Mouse (Mus musculus) liver, embryonic 14.5 days (tissue): ENCODE measurements around the gene Zg16. TPM values are rescaled to one million over a fixed set of nuclear protein-coding genes. Genes with fewer than 3 reads are reported as not detected.

ENCODE experiments used
- ATAC-seq: fragments of 200-750 bp; cut with Nextera tagmentation; 2 replicates; pipeline ENCODE4 v1.8.0; 2017; ENCODE audit warnings: moderate number of reproducible peaks, mild to moderate bottlenecking, moderate library complexity; ENCODE audit not compliant: insufficient read depth
- DNase-seq, 3 experiments: peaks; one replicate each; pipeline ENCODE4 v3.0.0-alpha.2; 2012 to 2013; ENCODE audit warnings: low read depth in 3 of 3, low spot score in 3 of 3
- H3K27ac ChIP-seq: fragments of 300-500 bp; sonication (generic); 2 replicates; pipeline ENCODE4 v1.5.1; 2014; ENCODE audit warnings: moderate library complexity, mild to moderate bottlenecking, control low read depth, inconsistent platforms
- H3K27me3 ChIP-seq: fragments of 300-500 bp; sonication (generic); 2 replicates; pipeline ENCODE4 v1.6.1; 2014; ENCODE audit warnings: mild to moderate bottlenecking, low read length, moderate library complexity; ENCODE audit not compliant: control insufficient read depth, insufficient read depth
- H3K36me3 ChIP-seq: fragments of 300-500 bp; sonication (generic); replicated peaks from 2 replicates; pipeline ENCODE4 v1.6.1; 2014; ENCODE audit warnings: low read depth; ENCODE audit not compliant: control insufficient read depth, insufficient read depth
- H3K4me1 ChIP-seq, 2 experiments: fragments of 200-500 bp in 1 of 2; fragments of 300-500 bp in 1 of 2; sonication (generic) in 1 of 2; replicated peaks; 2 replicates each; pipeline ENCODE4 v1.6.1; 2012 to 2014; ENCODE audit warnings: antibody characterized with exemption in 1 of 2, inconsistent platforms in 1 of 2, low read length in 1 of 2; ENCODE audit not compliant: control insufficient read depth in 2 of 2, insufficient read depth in 2 of 2
- H3K4me2 ChIP-seq: fragments of 300-500 bp; sonication (generic); 2 replicates; pipeline ENCODE4 v1.6.1; 2014; ENCODE audit warnings: low read depth, mild to moderate bottlenecking, control low read depth, moderate library complexity
- H3K4me3 ChIP-seq, 2 experiments: fragments of 200-500 bp in 1 of 2; fragments of 300-500 bp in 1 of 2; sonication (generic) in 1 of 2; 2 replicates each; pipeline ENCODE4 v1.5.1; 2012 to 2014; ENCODE audit warnings: low read depth in 2 of 2, low read length in 2 of 2, mild to moderate bottlenecking in 2 of 2, control low read depth in 1 of 2, inconsistent platforms in 1 of 2, moderate library complexity in 1 of 2; ENCODE audit not compliant: insufficient read depth in 1 of 2
- H3K9ac ChIP-seq: fragments of 300-500 bp; sonication (generic); replicated peaks from 2 replicates; pipeline ENCODE4 v1.6.1; 2014; ENCODE audit warnings: mild to moderate bottlenecking, control low read depth, moderate library complexity
- H3K9me3 ChIP-seq: fragments of 300-500 bp; sonication (generic); 2 replicates; pipeline ENCODE4 v1.6.1; 2016; ENCODE audit warnings: low read length, mixed read lengths; ENCODE audit not compliant: control insufficient read depth
- CTCF ChIP-seq: IDR thresholded peaks from 2 replicates; pipeline ENCODE4 v1.5.1; 2016; ENCODE audit warnings: antibody characterized with exemption, low read depth, control low read depth
- EP300 ChIP-seq: IDR thresholded peaks from 2 replicates; pipeline ENCODE4 v1.6.1; 2016; ENCODE audit warnings: antibody characterized with exemption, low read depth
- WGBS: fragments of 180-500 bp; shearing (Covaris S2); extraction: QIAGEN DNeasy Blood & Tissue Kit; methylation state at CpG from one replicate; pipeline ENCODE4 v1.1.7; 2014; ENCODE audit not compliant: insufficient replicate concordance; 5-methylcytosine and 5-hydroxymethylcytosine counted together
- microRNA-seq: library from miRNA; unstranded; fragments of <30 nt; microRNA quantifications from one replicate; pipeline ENCODE4, GENCODE M21; 2016
- polyA plus RNA-seq, 2 experiments: library from polyadenylated mRNA; depleted of rRNA in 1 of 2; stranded (reverse) in 1 of 2; unstranded in 1 of 2; fragments of >200 nt; fragmentation: Nextera tagmentation in 1 of 2; extraction: Ambion mirVana in 1 of 2; gene quantifications; 2 replicates each; pipeline versions ENCODE4 v1.2.1 to v1.2.3; 2012 to 2014

Gene Zg16
- polyA plus RNA-seq, 2 experiments = 0.08 TPM; not detected in 1

DNA sequence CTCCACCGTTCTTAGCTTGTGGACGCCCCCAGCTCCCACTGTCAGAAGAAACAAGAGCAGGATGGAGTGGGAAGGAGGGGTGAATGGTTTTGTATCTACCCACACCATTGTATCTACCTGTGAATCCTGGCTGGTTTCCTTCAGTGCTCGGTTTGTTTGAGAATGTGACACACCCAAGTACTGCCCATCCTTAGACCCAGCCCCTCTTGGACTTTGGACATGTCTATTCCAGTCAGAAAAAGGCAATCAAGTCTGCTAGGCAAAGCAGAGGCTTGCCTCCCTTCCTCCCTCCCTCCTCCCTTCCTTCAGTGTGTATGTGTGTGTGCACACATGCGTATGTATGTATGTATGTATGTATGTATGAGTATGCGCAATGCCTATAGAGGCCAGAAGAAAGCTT lies 83.5 kb downstream of the Zg16 start:
- DNase-seq = no peak
- Histone ChIP-seq H3K4me2 (no peak overlapping the region), H3K4me3 (no peak overlapping the region), H3K36me3 (no peaks in the 10 kb centered on the region), H3K4me1 (peaks cover 8 to 11% of the 10 kb centered on the region in 2 experiments), H3K27ac (no peak overlapping the region), H3K9me3 (no peaks in the 10 kb centered on the region), H3K27me3 (no peaks in the 10 kb centered on the region), H3K9ac (no peak overlapping the region)
- no peak for TF ChIP-seq EP300
- no peak for TF ChIP-seq CTCF
- ATAC-seq = no peak
- WGBS = 76% methylated on average over 5 of the region's 5 CpGs

Small RNAs within 50 kb of the gene (microRNA-seq; reads per million reads assigned to microRNA genes)
- not detected for gene Gm44343

Other genes starting within 250 kb of the Zg16 start
- gene Doc2a, start 239.9 kb downstream of the Zg16 start, polyA plus RNA-seq (2012; rRNA removed) = 0.02 TPM in 1 of 2 replicates, not detected in the other
- gene Doc2a, start 239.9 kb downstream of the Zg16 start, polyA plus RNA-seq (2014; fragmentation: Nextera tagmentation; extraction: Ambion mirVana) = 0.18 TPM in 1 of 2 replicates, not detected in the other
- 24.7 and 58.1 TPM in 2 replicates for gene Hirip3, start 225.4 kb downstream of the Zg16 start, polyA plus RNA-seq (2012; rRNA removed)
- gene Hirip3, start 225.4 kb downstream of the Zg16 start, polyA plus RNA-seq (2014; fragmentation: Nextera tagmentation; extraction: Ambion mirVana) = 5.2 and 5.6 TPM in 2 replicates
- gene Ino80e, start 225.0 kb downstream of the Zg16 start, polyA plus RNA-seq (2012; rRNA removed) = 22.7 and 25.1 TPM in 2 replicates
- 36.6 and 40.6 TPM in 2 replicates for gene Ino80e, start 225.0 kb downstream of the Zg16 start, polyA plus RNA-seq (2014; fragmentation: Nextera tagmentation; extraction: Ambion mirVana)
- 16.2 and 16.3 TPM in 2 replicates for gene Taok2, start 202.6 kb downstream of the Zg16 start, polyA plus RNA-seq (2012; rRNA removed)
- 6.3 and 7.0 TPM in 2 replicates for gene Taok2, start 202.6 kb downstream of the Zg16 start, polyA plus RNA-seq (2014; fragmentation: Nextera tagmentation; extraction: Ambion mirVana)
- gene Tmem219, start 164.4 kb downstream of the Zg16 start, polyA plus RNA-seq (2012; rRNA removed) = 10.8 and 15.3 TPM in 2 replicates
- 15.7 and 17.1 TPM in 2 replicates for gene Tmem219, start 164.4 kb downstream of the Zg16 start, polyA plus RNA-seq (2014; fragmentation: Nextera tagmentation; extraction: Ambion mirVana)
- gene Kctd13, start 158.4 kb downstream of the Zg16 start, polyA plus RNA-seq (2012; rRNA removed) = 4.0 and 4.3 TPM in 2 replicates
- gene Kctd13, start 158.4 kb downstream of the Zg16 start, polyA plus RNA-seq (2014; fragmentation: Nextera tagmentation; extraction: Ambion mirVana) = 3.0 and 4.8 TPM in 2 replicates
- 0.04 TPM in 1 of 2 replicates, not detected in the other for gene Asphd1, start 137.7 kb downstream of the Zg16 start, polyA plus RNA-seq (2012; rRNA removed)
- not detected in 2 replicates for gene Asphd1, start 137.7 kb downstream of the Zg16 start, polyA plus RNA-seq (2014; fragmentation: Nextera tagmentation; extraction: Ambion mirVana)
- gene Sez6l2, start 136.8 kb downstream of the Zg16 start, polyA plus RNA-seq (2012; rRNA removed) = 0.19 and 0.40 TPM in 2 replicates
- gene Sez6l2, start 136.8 kb downstream of the Zg16 start, polyA plus RNA-seq (2014; fragmentation: Nextera tagmentation; extraction: Ambion mirVana) = not detected in 2 replicates
- 36.4 and 45.9 TPM in 2 replicates for gene Cdipt, start 111.4 kb downstream of the Zg16 start, polyA plus RNA-seq (2012; rRNA removed)
- 32.6 and 34.3 TPM in 2 replicates for gene Cdipt, start 111.4 kb downstream of the Zg16 start, polyA plus RNA-seq (2014; fragmentation: Nextera tagmentation; extraction: Ambion mirVana)
- gene Cdiptos, start 111.2 kb downstream of the Zg16 start, polyA plus RNA-seq (2012; rRNA removed) = 0.18 and 0.52 TPM in 2 replicates
- gene Cdiptos, start 111.2 kb downstream of the Zg16 start, polyA plus RNA-seq (2014; fragmentation: Nextera tagmentation; extraction: Ambion mirVana) = 0.20 and 0.64 TPM in 2 replicates
- gene Mvp, start 72.7 kb downstream of the Zg16 start, polyA plus RNA-seq (2012; rRNA removed) = 3.8 and 4.5 TPM in 2 replicates
- gene Mvp, start 72.7 kb downstream of the Zg16 start, polyA plus RNA-seq (2014; fragmentation: Nextera tagmentation; extraction: Ambion mirVana) = 5.5 and 5.6 TPM in 2 replicates
- 0.10 and 0.30 TPM in 2 replicates for gene Pagr1b, start 70.8 kb downstream of the Zg16 start, polyA plus RNA-seq (2012; rRNA removed)
- not detected in 2 replicates for gene Pagr1b, start 70.8 kb downstream of the Zg16 start, polyA plus RNA-seq (2014; fragmentation: Nextera tagmentation; extraction: Ambion mirVana)
- gene Pagr1a, start 70.0 kb downstream of the Zg16 start, polyA plus RNA-seq (2012; rRNA removed) = 8.0 and 15.2 TPM in 2 replicates
- 27.3 and 32.2 TPM in 2 replicates for gene Pagr1a, start 70.0 kb downstream of the Zg16 start, polyA plus RNA-seq (2014; fragmentation: Nextera tagmentation; extraction: Ambion mirVana)
- gene Gm42742, start 66.2 kb downstream of the Zg16 start, polyA plus RNA-seq (2012; rRNA removed) = 7.5 and 15.7 TPM in 2 replicates
- 1.2 and 8.3 TPM in 2 replicates for gene Gm42742, start 66.2 kb downstream of the Zg16 start, polyA plus RNA-seq (2014; fragmentation: Nextera tagmentation; extraction: Ambion mirVana)
- 0.08 and 0.55 TPM in 2 replicates for gene Prrt2, start 66.1 kb downstream of the Zg16 start, polyA plus RNA-seq (2012; rRNA removed)
- gene Prrt2, start 66.1 kb downstream of the Zg16 start, polyA plus RNA-seq (2014; fragmentation: Nextera tagmentation; extraction: Ambion mirVana) = 0.40 and 0.41 TPM in 2 replicates
- gene Maz, start 60.3 kb downstream of the Zg16 start, polyA plus RNA-seq (2012; rRNA removed) = 91.4 and 97.5 TPM in 2 replicates
- 27.3 and 37.4 TPM in 2 replicates for gene Maz, start 60.3 kb downstream of the Zg16 start, polyA plus RNA-seq (2014; fragmentation: Nextera tagmentation; extraction: Ambion mirVana)
- gene Kif22, start 44.9 kb downstream of the Zg16 start, polyA plus RNA-seq (2012; rRNA removed) = 43.8 and 60.1 TPM in 2 replicates
- 101 and 112 TPM in 2 replicates for gene Kif22, start 44.9 kb downstream of the Zg16 start, polyA plus RNA-seq (2014; fragmentation: Nextera tagmentation; extraction: Ambion mirVana)
- gene AI467606, start 4.0 kb upstream of the Zg16 start, polyA plus RNA-seq (2012; rRNA removed) = 5.3 and 6.4 TPM in 2 replicates
- gene AI467606, start 4.0 kb upstream of the Zg16 start, polyA plus RNA-seq (2014; fragmentation: Nextera tagmentation; extraction: Ambion mirVana) = 7.6 and 8.5 TPM in 2 replicates
- gene Qprt, start 34.9 kb upstream of the Zg16 start, polyA plus RNA-seq (2012; rRNA removed) = 35.6 and 35.9 TPM in 2 replicates
- 48.6 and 49.2 TPM in 2 replicates for gene Qprt, start 34.9 kb upstream of the Zg16 start, polyA plus RNA-seq (2014; fragmentation: Nextera tagmentation; extraction: Ambion mirVana)
- 8.0 and 10.8 TPM in 2 replicates for gene Spn, start 50.5 kb upstream of the Zg16 start, polyA plus RNA-seq (2012; rRNA removed)
- gene Spn, start 50.5 kb upstream of the Zg16 start, polyA plus RNA-seq (2014; fragmentation: Nextera tagmentation; extraction: Ambion mirVana) = 7.9 and 8.0 TPM in 2 replicates
- 17.6 and 27.6 TPM in 2 replicates for gene Cd2bp2, start 108.7 kb upstream of the Zg16 start, polyA plus RNA-seq (2012; rRNA removed)
- 17.4 and 18.4 TPM in 2 replicates for gene Cd2bp2, start 108.7 kb upstream of the Zg16 start, polyA plus RNA-seq (2014; fragmentation: Nextera tagmentation; extraction: Ambion mirVana)
- 12.8 and 15.5 TPM in 2 replicates for gene Tbc1d10b, start 121.1 kb upstream of the Zg16 start, polyA plus RNA-seq (2012; rRNA removed)
- gene Tbc1d10b, start 121.1 kb upstream of the Zg16 start, polyA plus RNA-seq (2014; fragmentation: Nextera tagmentation; extraction: Ambion mirVana) = 10.9 and 13.2 TPM in 2 replicates
- gene Mylpf, start 121.6 kb upstream of the Zg16 start, polyA plus RNA-seq (2012; rRNA removed) = 10.6 and 15.6 TPM in 2 replicates
- 31.0 and 31.1 TPM in 2 replicates for gene Mylpf, start 121.6 kb upstream of the Zg16 start, polyA plus RNA-seq (2014; fragmentation: Nextera tagmentation; extraction: Ambion mirVana)
- gene Zfp553, start 145.7 kb upstream of the Zg16 start, polyA plus RNA-seq (2012; rRNA removed) = 3.3 and 3.4 TPM in 2 replicates
- gene Zfp553, start 145.7 kb upstream of the Zg16 start, polyA plus RNA-seq (2014; fragmentation: Nextera tagmentation; extraction: Ambion mirVana) = 2.4 and 2.8 TPM in 2 replicates
- gene Sept1, start 145.8 kb upstream of the Zg16 start, polyA plus RNA-seq (2012; rRNA removed) = 10.3 and 16.1 TPM in 2 replicates
- 7.0 TPM in 2 replicates for gene Sept1, start 145.8 kb upstream of the Zg16 start, polyA plus RNA-seq (2014; fragmentation: Nextera tagmentation; extraction: Ambion mirVana)
- 19.6 and 21.6 TPM in 2 replicates for gene Zfp771, start 156.9 kb upstream of the Zg16 start, polyA plus RNA-seq (2012; rRNA removed)
- 11.0 TPM in 2 replicates for gene Zfp771, start 156.9 kb upstream of the Zg16 start, polyA plus RNA-seq (2014; fragmentation: Nextera tagmentation; extraction: Ambion mirVana)
- gene Dctpp1, start 173.4 kb upstream of the Zg16 start, polyA plus RNA-seq (2012; rRNA removed) = 62.2 and 82.9 TPM in 2 replicates
- 104 and 117 TPM in 2 replicates for gene Dctpp1, start 173.4 kb upstream of the Zg16 start, polyA plus RNA-seq (2014; fragmentation: Nextera tagmentation; extraction: Ambion mirVana)
- 35.0 and 44.9 TPM in 2 replicates for gene Sephs2, start 186.7 kb upstream of the Zg16 start, polyA plus RNA-seq (2012; rRNA removed)
- gene Sephs2, start 186.7 kb upstream of the Zg16 start, polyA plus RNA-seq (2014; fragmentation: Nextera tagmentation; extraction: Ambion mirVana) = 143 and 155 TPM in 2 replicates
- 6.4 and 6.7 TPM in 2 replicates for gene Itgal, start 208.9 kb upstream of the Zg16 start, polyA plus RNA-seq (2012; rRNA removed)
- 4.0 and 4.8 TPM in 2 replicates for gene Itgal, start 208.9 kb upstream of the Zg16 start, polyA plus RNA-seq (2014; fragmentation: Nextera tagmentation; extraction: Ambion mirVana)